Mouse (Mus musculus) left cerebral cortex, postnatal 14 days (tissue): ENCODE results near the gene 4930447F04Rik. TPM values are rescaled to one million over a fixed set of nuclear protein-coding genes. Genes with fewer than 3 reads are reported as not detected.

Experiments
- DNase-seq, 2 experiments: peaks; one replicate each; pipeline ENCODE4 v3.0.0; 2021 to 2022; ENCODE audit warnings: low spot score in 2 of 2, mixed read lengths in 1 of 2
- intact Hi-C: fragments of 180-260 bp; cut with DNase I; formaldehyde crosslinking; loops from one replicate; pipeline ENCODE4 v1.15.1; 2025
- long read RNA-seq, 2 experiments: library from polyadenylated mRNA; stranded (forward); transcript quantifications; one replicate each; pipeline ENCODE4 v2.0.0; 2021
- total RNA-seq, 2 experiments: library from RNA; stranded (reverse); gene quantifications; 2 replicates each; pipeline ENCODE4 v1.2.3; 2021

Gene 4930447F04Rik
- not detected for total RNA-seq
- long read RNA-seq, experiment 1, result 0 reads
- long read RNA-seq, experiment 2, result 0 reads

DNA sequence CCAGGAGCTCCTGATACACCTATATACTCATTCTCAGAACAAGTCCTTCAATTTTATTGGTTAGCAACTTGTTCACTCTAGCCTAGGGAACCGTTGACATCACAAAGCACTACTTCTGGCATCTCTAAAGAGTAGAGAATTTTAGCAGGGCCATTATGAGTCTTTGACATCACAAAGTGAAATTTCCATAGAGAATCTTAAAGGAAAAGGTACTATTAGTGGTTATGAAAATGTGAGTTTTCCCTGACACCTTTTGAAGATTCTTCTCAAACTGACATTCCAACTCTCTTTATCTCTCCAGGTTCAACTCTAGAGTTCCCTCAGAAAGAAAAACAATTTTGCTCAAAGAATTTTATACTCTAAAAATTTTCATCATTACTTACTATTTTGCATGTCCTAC is at the start of gene 4930447F04Rik:
Gene 4930447F04Rik, minus strand, starts transcription at position 101 of the 400 bp plus-strand sequence.
- no peak for DNase-seq
- intact Hi-C loops, result no loop called here
